Mouse (Mus musculus): Measurements from ENCODE around the gene Gdf15.

The Gdf15 gene

GRCm38 (mm10) chr8:70632346-70632892 lies at the start of gene Gdf15:
Gene Gdf15 (minus strand): TSS chr8:70632456.
- no peak for DNase-seq

- DNase-seq = no peak
Observed at GRCm38 (mm10) chr8:70681410-70681809, 49.2 kb upstream of the Gdf15 start.

DNA sequence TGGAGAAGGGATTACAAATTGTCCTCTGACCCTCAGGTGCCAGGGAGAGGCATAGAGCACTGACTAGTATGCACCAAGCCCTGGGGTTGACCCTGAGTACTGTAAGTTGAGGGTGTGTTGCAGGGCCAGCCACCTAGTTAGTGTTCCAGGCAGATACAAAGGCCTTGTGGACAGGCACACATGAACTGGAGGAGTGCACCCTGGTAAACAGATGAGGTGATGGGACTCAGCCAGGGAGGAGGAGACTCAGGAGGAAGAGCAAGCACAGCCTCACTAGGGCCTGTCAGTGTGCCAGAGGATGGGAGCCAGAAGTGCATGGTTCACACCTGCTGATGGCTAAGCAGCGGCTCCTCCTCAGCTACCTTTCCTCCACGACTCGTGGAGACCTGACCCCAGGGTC lies 47.8 kb upstream of the Gdf15 start:
- no peak for DNase-seq

DNA sequence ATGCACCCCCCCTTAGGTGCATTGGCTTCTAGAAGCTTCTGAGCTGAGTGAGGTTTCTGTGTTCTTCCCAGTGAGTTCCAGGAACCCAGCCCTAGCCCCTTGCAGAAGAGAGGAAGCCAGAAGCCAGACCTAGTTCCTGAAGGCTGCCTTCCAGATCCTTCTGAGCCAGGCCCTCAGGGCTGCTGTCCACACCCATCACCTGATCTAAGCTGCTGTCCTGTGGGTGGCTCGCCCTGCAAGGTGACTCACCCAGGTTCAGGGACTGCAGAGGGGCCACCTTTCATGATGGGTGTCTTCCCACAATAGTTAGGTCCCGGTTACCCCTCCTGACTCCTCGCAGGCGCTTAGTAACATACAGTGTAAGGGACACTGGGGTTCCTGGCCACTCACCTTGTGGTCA lies 47.1 kb upstream of the Gdf15 start:
- no peak for DNase-seq

DNA sequence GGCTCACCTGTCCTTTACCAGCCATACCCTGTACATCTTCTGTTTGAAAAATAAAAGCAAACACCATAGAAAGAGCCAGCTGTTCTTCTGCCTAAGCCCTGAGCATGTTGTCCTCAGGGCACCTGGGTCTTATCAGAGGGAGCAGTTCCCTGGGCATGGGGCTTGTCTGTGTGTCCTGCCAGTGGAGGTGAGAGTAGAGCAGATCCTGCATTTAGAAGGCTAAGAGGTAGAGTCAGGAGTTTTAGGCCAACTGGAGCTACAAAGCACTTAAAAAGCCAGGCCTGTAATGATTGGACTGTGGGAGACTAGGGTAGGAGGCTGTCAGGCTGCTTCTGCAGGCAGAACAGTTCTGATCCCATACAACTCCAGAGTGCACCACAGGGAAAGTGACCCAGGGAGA lies 46.4 kb upstream of the Gdf15 start:
- no peak for DNase-seq

GRCm38 (mm10) chr8:70677451-70678080 lies 45.3 kb upstream of the Gdf15 start:
- DNase-seq = no peak

DNA sequence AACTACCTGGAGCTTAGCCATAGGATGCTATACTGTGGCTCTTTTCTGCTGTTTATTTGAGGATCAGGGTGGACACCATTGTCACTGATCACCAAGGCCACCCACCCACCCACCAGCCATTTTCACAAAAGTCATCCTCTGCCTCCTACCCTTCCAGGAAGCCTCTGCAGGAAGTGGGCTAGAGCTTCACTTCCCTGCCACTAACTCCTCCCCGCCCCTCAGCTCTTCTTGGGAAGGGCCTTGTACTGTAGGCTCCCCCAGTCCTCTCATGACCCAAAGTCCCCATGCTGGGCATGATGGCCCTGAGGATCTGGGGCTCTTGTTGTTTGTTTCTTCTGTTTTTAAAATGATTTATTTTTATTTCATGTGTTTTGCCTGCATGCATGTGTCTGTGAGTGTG lies 43.1 kb upstream of the Gdf15 start:
- no peak for DNase-seq

GRCm38 (mm10) chr8:70674716-70675115 lies 42.5 kb upstream of the Gdf15 start:
- DNase-seq = no peak

DNA sequence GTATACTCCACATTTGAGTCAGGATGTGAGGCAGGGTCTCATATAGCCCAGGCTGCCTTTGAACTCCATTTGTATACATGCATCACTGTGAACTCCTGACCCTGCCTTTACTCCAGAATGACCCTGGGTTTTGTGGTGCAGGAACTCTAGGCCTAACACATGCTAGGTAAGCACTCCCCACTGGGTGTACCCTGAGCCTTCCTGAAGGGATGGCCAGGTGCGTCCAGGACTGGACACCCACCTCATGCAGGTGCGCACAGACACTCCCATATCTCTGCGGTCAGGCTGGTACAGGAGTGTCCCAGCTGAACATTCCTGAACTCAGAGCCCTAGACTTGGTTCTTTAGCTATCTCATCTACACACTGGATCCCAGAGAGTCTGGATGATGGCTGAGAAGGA lies 41.9 kb upstream of the Gdf15 start:
- peak; percentile 41 for DNase-seq

- peak; percentile 98 for DNase-seq
Observed at GRCm38 (mm10) chr8:70673079-70673856, 41.0 kb upstream of the Gdf15 start, which contains the start of gene Lsm4. Gene Lsm4 (plus strand): TSS chr8:70673248.

DNA sequence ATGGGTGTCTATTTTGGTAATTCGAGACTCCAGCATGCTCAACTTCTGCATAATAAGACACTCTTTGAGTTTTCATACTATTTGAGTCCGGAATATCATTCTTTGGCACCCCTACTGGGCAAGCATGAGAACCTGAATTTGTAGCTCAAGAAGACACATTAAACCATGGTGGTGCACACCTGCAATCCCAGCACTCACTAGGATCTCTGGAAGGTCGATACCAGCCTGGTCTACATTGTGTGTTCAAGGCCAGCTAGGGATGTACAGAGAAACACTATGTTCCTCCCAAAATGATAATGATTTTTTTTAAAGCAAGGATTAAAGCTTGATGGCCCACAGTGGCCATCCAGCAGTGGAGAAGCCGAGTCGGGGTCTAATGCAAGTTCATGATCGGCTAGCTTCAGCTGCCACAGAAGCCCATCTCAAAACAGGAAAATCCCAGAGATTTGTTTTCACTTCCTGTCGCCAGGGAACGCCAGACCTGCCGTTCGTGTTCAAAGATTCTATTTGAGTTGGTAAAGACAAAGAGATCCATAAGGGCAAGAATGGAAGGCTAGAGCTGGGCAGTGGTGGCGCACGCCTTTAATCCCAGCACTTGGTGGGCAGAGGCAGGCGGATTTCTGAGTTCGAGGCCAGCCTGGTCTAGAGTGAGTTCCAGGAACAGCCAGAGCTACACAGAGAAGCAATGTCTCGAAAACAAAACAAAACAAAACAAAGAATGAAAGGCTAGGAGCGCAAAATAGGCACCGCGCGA lies 40.2 kb upstream of the Gdf15 start:
- DNase-seq = no peak

GRCm38 (mm10) chr8:70671615-70672324 lies 39.5 kb upstream of the Gdf15 start:
- no peak for DNase-seq

DNA sequence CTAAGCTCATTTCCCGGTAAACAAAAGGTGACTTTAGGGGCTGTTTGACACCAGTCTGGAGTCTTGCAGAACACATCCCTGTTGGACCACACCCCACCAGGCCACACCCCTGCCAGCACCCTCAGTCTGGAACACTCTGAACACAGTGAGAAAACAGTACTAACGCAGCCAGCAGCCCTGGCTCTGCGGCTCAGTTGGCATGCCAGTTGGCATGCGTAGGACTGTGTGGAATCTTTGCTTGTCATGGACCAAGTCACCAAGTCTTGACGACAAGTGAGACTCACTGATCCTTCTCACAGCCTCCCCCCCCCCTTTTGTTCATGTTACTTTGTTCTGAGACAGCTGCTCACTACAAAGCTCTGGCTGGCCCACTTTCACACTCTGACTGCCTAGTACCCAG lies 34.8 kb upstream of the Gdf15 start:
- no peak for DNase-seq

- no peak for DNase-seq
Observed at GRCm38 (mm10) chr8:70665599-70665998, 33.3 kb upstream of the Gdf15 start.

GRCm38 (mm10) chr8:70664631-70665030 lies 32.4 kb upstream of the Gdf15 start:
- DNase-seq = no peak

DNA sequence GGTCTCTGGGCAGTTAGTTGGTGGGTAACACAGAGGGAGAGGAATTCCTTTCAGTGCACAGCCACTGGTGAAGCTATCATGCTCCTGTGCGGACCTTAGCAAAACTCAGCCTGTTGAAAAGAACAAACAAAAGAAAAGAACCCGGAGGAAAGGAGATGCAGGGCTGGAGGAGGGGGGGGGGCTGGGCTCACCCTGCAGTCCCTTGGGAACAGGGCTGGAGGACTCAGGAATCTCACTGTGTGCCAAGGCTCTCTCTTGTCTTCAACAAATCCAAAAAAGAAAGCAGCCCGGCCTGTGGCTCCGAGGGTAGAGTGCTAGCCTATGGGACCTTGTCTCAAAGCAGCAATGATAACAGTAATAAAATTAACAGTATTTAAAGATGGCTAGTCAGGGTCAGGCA lies 31.4 kb upstream of the Gdf15 start:
- DNase-seq = no peak

- DNase-seq = no peak
Observed at GRCm38 (mm10) chr8:70660273-70660725, 28.0 kb upstream of the Gdf15 start, which contains the start of gene Pgpep1. Gene Pgpep1 (minus strand): TSS chr8:70660388.

- peak; percentile 57 for DNase-seq
Observed at GRCm38 (mm10) chr8:70659604-70660272, 27.5 kb upstream of the Gdf15 start.

DNA sequence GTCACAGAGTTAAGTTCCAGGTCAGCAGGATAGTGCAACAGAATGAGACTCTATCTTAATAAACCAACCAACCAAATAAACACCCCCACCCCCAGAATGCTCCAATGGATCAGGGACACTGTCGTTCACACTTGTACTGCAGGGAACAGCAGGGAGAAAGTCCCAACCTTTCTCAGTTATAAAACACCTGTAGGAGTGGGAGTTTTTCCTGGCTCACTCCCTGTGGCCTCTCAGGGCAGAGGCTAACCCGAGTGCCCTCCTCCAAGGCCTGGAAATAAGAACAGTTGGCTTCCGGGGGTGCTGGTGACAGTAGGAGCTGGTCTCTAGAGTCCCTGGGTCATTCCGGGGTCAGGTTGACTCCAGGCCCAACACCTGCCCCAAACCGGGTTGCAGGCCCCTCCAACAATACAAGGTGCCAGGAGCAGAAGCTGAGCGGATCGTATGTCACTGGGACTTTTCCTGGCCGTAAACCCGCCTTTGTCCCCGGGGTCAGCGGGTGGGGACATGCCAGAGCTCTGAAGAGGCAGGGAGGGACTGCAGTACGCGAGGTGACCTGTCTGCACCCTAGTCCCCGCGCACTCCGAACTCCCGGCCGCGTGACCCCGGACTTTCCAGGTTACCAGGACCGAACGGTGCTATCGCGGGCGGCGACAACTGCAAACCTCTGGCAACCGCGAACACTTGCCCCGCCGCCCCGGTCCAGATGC lies 26.8 kb upstream of the Gdf15 start:
- DNase-seq = no peak

DNA sequence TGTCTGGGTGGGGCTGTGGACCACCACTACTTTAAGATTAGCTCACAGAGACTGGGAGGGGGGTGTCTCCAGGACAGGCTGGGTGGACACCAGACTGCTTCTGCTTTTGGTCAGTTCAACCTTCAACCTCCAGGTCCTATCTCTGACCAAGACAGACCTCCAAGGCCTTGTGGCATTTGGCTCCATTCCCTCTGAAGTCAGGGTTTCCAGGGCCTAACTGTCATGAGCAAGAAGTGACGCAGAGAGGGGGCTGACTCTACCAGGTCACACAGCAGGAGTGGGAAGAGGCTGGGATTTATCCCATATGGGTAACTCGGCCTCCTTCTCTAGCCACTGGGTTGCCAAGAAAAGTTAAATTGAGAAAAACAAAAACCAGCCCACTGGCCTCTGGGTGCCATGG lies 25.5 kb upstream of the Gdf15 start:
- DNase-seq = no peak

DNA sequence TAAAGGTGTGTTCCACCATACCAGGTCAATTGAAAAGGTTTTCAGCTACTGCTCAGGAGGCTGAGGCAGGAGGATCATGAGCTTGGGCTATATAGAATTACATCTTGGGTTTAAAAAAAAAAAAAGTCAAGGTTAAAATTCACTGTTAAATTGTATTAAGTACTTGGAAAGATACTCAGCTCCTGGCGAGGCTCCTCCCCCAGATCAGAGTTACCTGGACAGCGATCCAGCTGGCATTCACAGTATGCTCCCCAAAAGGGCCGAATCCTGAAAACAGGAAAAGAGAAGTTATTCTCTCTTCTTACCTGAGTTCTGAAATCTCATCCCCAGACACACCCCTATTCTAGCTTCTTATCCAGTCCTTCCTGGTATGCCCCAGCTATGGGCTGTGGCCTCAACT lies 25.0 kb upstream of the Gdf15 start:
- DNase-seq = no peak
